Mouse (Mus musculus): ENCODE measurements around the gene Pum2. TPM values are rescaled to one million over a fixed set of nuclear protein-coding genes. Genes with fewer than 3 reads are reported as not detected.
"Not testable (repeated sequence)": the region's sequence is repeated elsewhere in the genome, so short reads cannot be mapped to it uniquely, and the experiment has no call there.

The Pum2 gene
- polyA plus RNA-seq, 1 experiment from 2014 or later: 54.8 TPM

GRCm38 (mm10) chr12:8673121-8673973 is 587 bp upstream of the Pum2 start:
- peaks cover 24% of the 10 kb centered on the region for H3K4me1 ChIP-seq
- no peaks in the 10 kb centered on the region for H3K27me3 ChIP-seq
- H3K36me3 ChIP-seq: no peaks in the 10 kb centered on the region
- ATAC-seq (ENCODE audit: low FRiP score, low read depth): no peak; the same call in 1 of the 2 replicates
- H3K4me3 ChIP-seq: peak overlapping the region; percentile 90
- peak overlapping the region; percentile 80 for H3K9ac ChIP-seq
- no peaks in the 10 kb centered on the region for H3K9me3 ChIP-seq
- peak overlapping the region; percentile 70 for H3K4me2 ChIP-seq (replicated peaks)
- peak overlapping the region; percentile 92 for H3K27ac ChIP-seq
- 41% methylated on average over 17 of the region's 17 CpGs for WGBS

- WGBS: 0% methylated on average over 25 of the region's 62 CpGs
- H3K9me3 ChIP-seq: no peaks in the 10 kb centered on the region
- no peaks in the 10 kb centered on the region for H3K36me3 ChIP-seq
- peak; percentile 85 for ATAC-seq (ENCODE audit: low FRiP score, low read depth)
- H3K4me3 ChIP-seq: peak overlapping the region; percentile 90
- peak overlapping the region; percentile 96 for H3K27ac ChIP-seq
- H3K27me3 ChIP-seq: no peaks in the 10 kb centered on the region
- peak overlapping the region; percentile 99 for H3K9ac ChIP-seq
- peaks cover 24% of the 10 kb centered on the region for H3K4me1 ChIP-seq
- H3K4me2 ChIP-seq (replicated peaks): peak overlapping the region; percentile 62
These were observed 487 bp downstream of the Pum2 start for GRCm38 (mm10) chr12:8674377-8674864.

- H3K4me2 ChIP-seq (replicated peaks): peak overlapping the region; percentile 62
- no peak for ATAC-seq (ENCODE audit: low FRiP score, low read depth)
- peaks cover 24% of the 10 kb centered on the region for H3K4me1 ChIP-seq
- no peaks in the 10 kb centered on the region for H3K27me3 ChIP-seq
- peak overlapping the region; percentile 90 for H3K4me3 ChIP-seq
- WGBS: 0% methylated on average over 20 of the region's 20 CpGs
- H3K9ac ChIP-seq: peak overlapping the region; percentile 99
- H3K27ac ChIP-seq: peak overlapping the region; percentile 96
- H3K36me3 ChIP-seq: no peaks in the 10 kb centered on the region
- no peaks in the 10 kb centered on the region for H3K9me3 ChIP-seq
These were observed 982 bp downstream of the Pum2 start for GRCm38 (mm10) chr12:8674891-8675341.

- Histone ChIP-seq H3K9me3 (no peaks in the 10 kb centered on the region), H3K4me2 (replicated peaks) (peak overlapping the region; percentile 62), H3K4me3 (peak overlapping the region; percentile 90), H3K9ac (peak overlapping the region; percentile 99), H3K36me3 (peaks cover 1% of the 10 kb centered on the region; the same call in 1 of the 2 replicates), H3K27ac (0 out of 2 replicates have a peak overlapping the region, but pooled peaks have one; percentile 96), H3K4me1 (peaks cover 24% of the 10 kb centered on the region), H3K27me3 (no peaks in the 10 kb centered on the region)
- under 1% methylated on average over 7 of the region's 7 CpGs for WGBS
- no peak for ATAC-seq (ENCODE audit: low FRiP score, low read depth)
These were observed 1.4 kb downstream of the Pum2 start for GRCm38 (mm10) chr12:8675361-8675760.

GRCm38 (mm10) chr12:8676341-8676740 is 2.4 kb downstream of the Pum2 start:
- Histone ChIP-seq H3K27me3 (no peaks in the 10 kb centered on the region), H3K4me3 (peak overlapping the region; percentile 90), H3K9ac (peak overlapping the region; percentile 32; the same call in 1 of the 2 replicates), H3K27ac (no peak overlapping the region), H3K4me1 (peaks cover 24% of the 10 kb centered on the region), H3K9me3 (no peaks in the 10 kb centered on the region), H3K4me2 (replicated peaks) (peak overlapping the region; percentile 62), H3K36me3 (peaks cover 10% of the 10 kb centered on the region)
- ATAC-seq (ENCODE audit: low FRiP score, low read depth): no peak
- 80% methylated on average over 6 of the region's 6 CpGs for WGBS

- Histone ChIP-seq H3K27ac (no peak overlapping the region), H3K9me3 (no peaks in the 10 kb centered on the region), H3K4me3 (no peak overlapping the region), H3K9ac (no peak overlapping the region), H3K4me1 (peaks cover 25% of the 10 kb centered on the region), H3K27me3 (no peaks in the 10 kb centered on the region), H3K36me3 (peaks cover 14% of the 10 kb centered on the region), H3K4me2 (replicated peaks) (no peak overlapping the region)
- no peak for ATAC-seq (ENCODE audit: low FRiP score, low read depth)
These were observed 4.0 kb downstream of the Pum2 start for GRCm38 (mm10) chr12:8677926-8678325.

- H3K27ac ChIP-seq: no peak overlapping the region
- H3K4me1 ChIP-seq: 0 out of 2 replicates have a peak, but pooled peaks cover 3% of the 10 kb centered on the region
- no peaks in the 10 kb centered on the region for H3K27me3 ChIP-seq
- no peak overlapping the region for H3K9ac ChIP-seq
- 94% methylated on average over 1 of the region's 1 CpGs for WGBS
- no peak overlapping the region for H3K4me3 ChIP-seq
- peaks cover 33% of the 10 kb centered on the region for H3K36me3 ChIP-seq
- no peaks in the 10 kb centered on the region for H3K9me3 ChIP-seq
- H3K4me2 ChIP-seq (replicated peaks): no peak overlapping the region
- no peak for ATAC-seq (ENCODE audit: low FRiP score, low read depth)
These were observed 10.3 kb downstream of the Pum2 start for GRCm38 (mm10) chr12:8684200-8684599.

GRCm38 (mm10) chr12:8685036-8685435 is 11.1 kb downstream of the Pum2 start:
- WGBS: 91% methylated on average over 3 of the region's 3 CpGs
- H3K4me1 ChIP-seq: 0 out of 2 replicates have a peak, but pooled peaks cover 3% of the 10 kb centered on the region
- H3K36me3 ChIP-seq: peaks cover 33% of the 10 kb centered on the region
- H3K4me2 ChIP-seq (replicated peaks): no peak overlapping the region
- no peak overlapping the region for H3K4me3 ChIP-seq
- ATAC-seq (ENCODE audit: low FRiP score, low read depth): no peak
- H3K27ac ChIP-seq: no peak overlapping the region
- H3K27me3 ChIP-seq: no peaks in the 10 kb centered on the region
- no peak overlapping the region for H3K9ac ChIP-seq
- no peaks in the 10 kb centered on the region for H3K9me3 ChIP-seq

GRCm38 (mm10) chr12:8689882-8690281 is 15.9 kb downstream of the Pum2 start:
- not testable (repeated sequence) for H3K9me3 ChIP-seq; H3K4me3 ChIP-seq; H3K27ac ChIP-seq; H3K4me1 ChIP-seq; H3K4me2 ChIP-seq (replicated peaks); H3K27me3 ChIP-seq; ATAC-seq (ENCODE audit: low FRiP score, low read depth); H3K9ac ChIP-seq
- H3K36me3 ChIP-seq: peaks cover 17% of the 10 kb centered on the region
- WGBS: 79% methylated on average over 3 of the region's 3 CpGs

GRCm38 (mm10) chr12:8698895-8699294 is 25.0 kb downstream of the Pum2 start:
- no peaks in the 10 kb centered on the region for H3K27me3 ChIP-seq
- WGBS: 58% methylated on average over 2 of the region's 2 CpGs
- H3K9ac ChIP-seq: no peak overlapping the region
- H3K36me3 ChIP-seq: peaks cover 28% of the 10 kb centered on the region
- no peak overlapping the region for H3K4me2 ChIP-seq (replicated peaks)
- no peaks in the 10 kb centered on the region for H3K9me3 ChIP-seq
- H3K4me1 ChIP-seq: no peaks in the 10 kb centered on the region
- H3K4me3 ChIP-seq: no peak overlapping the region
- no peak overlapping the region for H3K27ac ChIP-seq
- ATAC-seq (ENCODE audit: low FRiP score, low read depth): no peak

- H3K9me3 ChIP-seq: no peaks in the 10 kb centered on the region
- no peak for ATAC-seq (ENCODE audit: low FRiP score, low read depth)
- no peaks in the 10 kb centered on the region for H3K4me1 ChIP-seq
- no peaks in the 10 kb centered on the region for H3K27me3 ChIP-seq
- H3K27ac ChIP-seq: no peak overlapping the region
- no peak overlapping the region for H3K4me2 ChIP-seq (replicated peaks)
- WGBS: 89% methylated on average over 1 of the region's 1 CpGs
- H3K4me3 ChIP-seq: no peak overlapping the region
- peaks cover 39% of the 10 kb centered on the region for H3K36me3 ChIP-seq
- H3K9ac ChIP-seq: no peak overlapping the region
These were observed 30.1 kb downstream of the Pum2 start for GRCm38 (mm10) chr12:8703988-8704387.

- 93% methylated on average over 2 of the region's 2 CpGs for WGBS
- H3K27me3 ChIP-seq: no peaks in the 10 kb centered on the region
- H3K4me1 ChIP-seq: no peaks in the 10 kb centered on the region
- ATAC-seq (ENCODE audit: low FRiP score, low read depth): no peak
- no peak overlapping the region for H3K4me3 ChIP-seq
- H3K9ac ChIP-seq: no peak overlapping the region
- no peaks in the 10 kb centered on the region for H3K9me3 ChIP-seq
- no peak overlapping the region for H3K27ac ChIP-seq
- no peak overlapping the region for H3K4me2 ChIP-seq (replicated peaks)
- peaks cover 33% of the 10 kb centered on the region for H3K36me3 ChIP-seq
These were observed 34.9 kb downstream of the Pum2 start for GRCm38 (mm10) chr12:8708876-8709275.

Data from limb, embryonic 13.5 days (tissue).